Mouse (Mus musculus): ENCODE data around the gene Olfr1002. TPM values are rescaled to one million over a fixed set of nuclear protein-coding genes. Genes with fewer than 3 reads are reported as not detected.
"Not testable (repeated sequence)": the region's sequence is repeated elsewhere in the genome, so short reads cannot be mapped to it uniquely, and the experiment has no call there.

Olfr1002 gene
- not detected for total RNA-seq (2021)
- long read RNA-seq: 0 reads

DNA sequence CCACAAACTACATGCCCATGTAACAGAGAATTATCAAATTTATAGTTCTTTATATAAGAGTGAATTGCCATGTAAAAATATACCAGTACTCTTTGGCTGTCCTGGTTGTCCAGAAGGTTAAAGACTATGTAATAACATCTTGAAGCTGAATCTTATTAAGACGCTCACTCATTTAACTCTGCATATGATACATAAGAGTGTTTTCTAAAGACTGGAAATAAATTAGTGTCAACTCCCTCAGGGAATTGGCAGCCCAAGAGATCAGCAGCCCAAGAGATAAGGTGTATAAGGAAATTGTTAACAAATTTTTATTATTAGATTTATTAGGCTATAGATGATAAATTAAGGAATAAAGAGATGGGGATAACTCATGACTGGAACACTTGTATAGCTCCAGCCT is at the start of gene Olfr1002:
Gene Olfr1002, minus strand, starts transcription at position 101 of the 400 bp plus-strand sequence.
- no peak for DNase-seq (ENCODE audit: low spot score in 2 of 2)

DNA sequence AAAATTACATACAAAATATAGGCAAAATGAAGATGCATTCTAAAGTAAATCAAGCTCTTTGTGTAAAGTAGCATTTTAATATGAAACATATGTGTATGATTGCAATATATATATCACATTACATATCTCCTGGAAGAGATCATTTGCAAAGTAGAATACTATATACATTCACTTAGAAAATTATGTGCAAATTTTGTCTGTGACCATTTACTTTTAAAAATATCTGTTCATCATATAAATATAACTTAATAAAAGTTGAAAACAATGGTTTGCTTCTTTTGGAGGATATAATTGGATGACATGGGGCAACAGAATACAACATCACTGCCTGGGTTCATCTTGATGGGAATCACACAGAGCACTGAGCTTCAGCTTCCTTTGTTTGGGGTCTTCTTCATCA is 38.6 kb upstream of the Olfr1002 start, which contains the start of gene Olfr1008:
Gene Olfr1008, plus strand, starts transcription at position 301 of the 400 bp plus-strand sequence.
- DNase-seq (ENCODE audit: low spot score in 2 of 2): no peak

DNA sequence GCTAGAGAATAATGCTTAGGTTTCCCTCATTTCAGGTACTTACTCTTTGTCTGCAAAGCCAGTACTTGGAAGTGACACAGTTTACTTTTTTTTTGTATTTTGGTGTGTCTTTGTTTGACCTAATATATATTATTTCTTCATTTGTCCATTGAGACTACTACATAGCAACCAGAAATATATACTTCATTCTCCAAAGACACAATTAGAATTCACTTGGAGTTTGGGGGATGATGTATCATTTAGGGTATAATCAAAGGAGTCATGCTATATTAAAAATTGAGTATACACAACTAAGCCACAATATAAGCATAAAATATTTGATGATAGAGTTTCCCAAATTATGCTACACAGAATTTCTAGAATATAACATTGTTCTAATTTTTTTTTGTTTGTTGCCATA is 28.2 kb upstream of the Olfr1002 start, which contains the start of gene Olfr1006:
Gene Olfr1006, minus strand, starts transcription at position 101 of the 400 bp plus-strand sequence.
- no peak for DNase-seq (ENCODE audit: low spot score in 2 of 2)

- DNase-seq (ENCODE audit: low spot score in 2 of 2): not testable (repeated sequence)
These were observed 13.9 kb upstream of the Olfr1002 start, which contains the start of gene Olfr154 for GRCm38 (mm10) chr2:85664355-85664754. Gene Olfr154, minus strand, starts transcription at chr2:85664455.

DNA sequence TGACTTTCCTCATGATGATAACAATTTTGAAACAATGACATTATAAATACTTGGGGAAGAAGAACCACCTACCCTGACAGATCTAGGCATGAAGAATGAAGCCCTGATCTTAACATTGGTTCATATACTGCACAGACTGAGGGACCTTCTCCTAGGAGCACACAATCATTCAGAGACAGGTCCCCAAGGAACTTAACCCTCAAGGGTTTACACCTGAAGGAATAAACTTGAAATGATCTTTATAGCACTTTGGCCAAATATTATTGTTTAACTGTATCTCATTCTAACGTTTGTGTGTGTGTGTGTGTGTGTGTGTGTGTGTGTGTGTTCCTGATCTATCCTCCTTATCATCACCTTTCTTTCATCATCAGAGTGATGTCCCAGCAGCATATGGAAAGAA is 38.7 kb downstream of the Olfr1002 start, which contains the start of gene Olfr1000:
Gene Olfr1000, minus strand, starts transcription at position 101 of the 400 bp plus-strand sequence.
- DNase-seq (ENCODE audit: low spot score in 2 of 2): no peak

Other genes with a start within 250 kb of the Olfr1002 start
- not detected for gene Olfr992, start 241.2 kb downstream of the Olfr1002 start, total RNA-seq (2021)
- not detected for gene Olfr993, start 235.8 kb downstream of the Olfr1002 start, total RNA-seq (2021)
- gene Olfr994, start 214.3 kb downstream of the Olfr1002 start, total RNA-seq (2021): not detected
- gene Olfr995, start 207.1 kb downstream of the Olfr1002 start, total RNA-seq (2021): not detected
- under 1 TPM in 1 of 2 experiments, not detected in 1; 0.23 TPM for gene 4833423E24Rik, start 131.7 kb downstream of the Olfr1002 start, total RNA-seq (2021)
- not detected for gene Olfr996, start 71.5 kb downstream of the Olfr1002 start, total RNA-seq (2021)
- gene Olfr998, start 61.8 kb downstream of the Olfr1002 start, total RNA-seq (2021): not detected
- gene Olfr1000, start 38.8 kb downstream of the Olfr1002 start, total RNA-seq (2021): not detected
- gene Olfr154, start 13.8 kb upstream of the Olfr1002 start, total RNA-seq (2021): not detected
- gene Olfr1006, start 28.1 kb upstream of the Olfr1002 start, total RNA-seq (2021): not detected
- not detected for gene Olfr1008, start 38.7 kb upstream of the Olfr1002 start, total RNA-seq (2021)
- gene Olfr1009, start 64.7 kb upstream of the Olfr1002 start, total RNA-seq (2021): not detected
- gene Olfr1012, start 112.1 kb upstream of the Olfr1002 start, total RNA-seq (2021): not detected
- not detected for gene Olfr1013, start 116.4 kb upstream of the Olfr1002 start, total RNA-seq (2021)
- not detected for gene Olfr1014, start 122.0 kb upstream of the Olfr1002 start, total RNA-seq (2021)
- not detected for gene Olfr1015, start 131.3 kb upstream of the Olfr1002 start, total RNA-seq (2021)
- gene Olfr1016, start 151.8 kb upstream of the Olfr1002 start, total RNA-seq (2021): not detected
- not detected for gene Olfr1018, start 167.8 kb upstream of the Olfr1002 start, total RNA-seq (2021)
- not detected for gene Olfr1019, start 194.8 kb upstream of the Olfr1002 start, total RNA-seq (2021)
- not detected for gene Olfr1020, start 196.3 kb upstream of the Olfr1002 start, total RNA-seq (2021)
- not detected for gene Olfr1022, start 217.9 kb upstream of the Olfr1002 start, total RNA-seq (2021)
- not detected for gene Olfr1023, start 234.9 kb upstream of the Olfr1002 start, total RNA-seq (2021)

All from layer of hippocampus, adult 18-20 months (tissue).